Comparison of ENCODE assay signal across 19 mouse cellular contexts in genomic region chr19:17403175-17403574, GRCm38 (mm10). TPM values are rescaled to one million over a fixed set of nuclear protein-coding genes. Genes with fewer than 3 reads are reported as not detected.
DNase-seq lines count a peak whose midpoint lies in the region; ATAC-seq and TF ChIP-seq lines count a peak whose summit lies in the region.
"Had no signal": no experiment of that assay in that cellular context is flagged by ENCODE, and none has a peak within 500 bp of the region (broad histone marks: within the 10 kb centered on the region; RNA-seq: fewer than 3 reads in every experiment).

No protein-coding gene starts in this region.

- H3K4me2 ChIP-seq in liver, embryonic 13.5 days, result no peak overlapping the region
- H3K4me2 ChIP-seq in liver, embryonic 11.5 days, result no peak overlapping the region
- no peak overlapping the region for H3K4me2 ChIP-seq in intestine, embryonic 15.5 days (replicated peaks)
- no peak overlapping the region for H3K4me2 ChIP-seq in intestine, postnatal 0 days (replicated peaks; ENCODE audit: low read depth)
- H3K4me2 ChIP-seq: embryonic facial prominence, embryonic 12.5 days; forebrain, embryonic 13.5 days; forebrain, embryonic 15.5 days had no signal

- DNase-seq in liver, embryonic 13.5 days, result no peak
- DNase-seq in liver, embryonic 11.5 days (ENCODE audit: low spot score), result no peak
- DNase-seq in cerebellum, adult 18-20 months, result no peak
- DNase-seq in cerebellum, postnatal 36 days, result no peak
- DNase-seq in kidney, adult 8-10 months, result no peak
- DNase-seq: adrenal gland, adult 2 months; adrenal gland, postnatal 10 days; adrenal gland, postnatal 25 days; cerebellum, adult 11-12 months; cerebellum, adult 8-10 months; cerebellum, adult 9-11 months; cerebellum, postnatal 14 days; forebrain, postnatal 0 days had no signal

- no peak for TF ChIP-seq CTCF in intestine, postnatal 0 days (IDR thresholded peaks at IDR 0.05; ENCODE audit: low read depth)

- H3K27me3 ChIP-seq in liver, embryonic 13.5 days, result no peaks in the 10 kb centered on the region
- no peaks in the 10 kb centered on the region for H3K27me3 ChIP-seq in liver, embryonic 11.5 days (replicated peaks; ENCODE audit: control insufficient read depth, insufficient read depth, low read length)
- H3K27me3 ChIP-seq in intestine, embryonic 15.5 days (replicated peaks), result no peaks in the 10 kb centered on the region
- H3K27me3 ChIP-seq in intestine, postnatal 0 days (replicated peaks; ENCODE audit: control insufficient read depth, insufficient read depth, low read length), result no peaks in the 10 kb centered on the region
- H3K27me3 ChIP-seq: embryonic facial prominence, embryonic 12.5 days; forebrain, embryonic 13.5 days; forebrain, embryonic 15.5 days had no signal

- no peak overlapping the region for H3K9ac ChIP-seq in liver, embryonic 13.5 days
- H3K9ac ChIP-seq in liver, embryonic 11.5 days (ENCODE audit: low read depth, low read length), result no peak overlapping the region
- H3K9ac ChIP-seq in intestine, embryonic 15.5 days, result no peak overlapping the region
- no peak overlapping the region for H3K9ac ChIP-seq in intestine, postnatal 0 days (ENCODE audit: low read depth, low read length)
- H3K9ac ChIP-seq: embryonic facial prominence, embryonic 12.5 days; forebrain, embryonic 13.5 days; forebrain, embryonic 15.5 days; forebrain, postnatal 0 days had no signal

- H3K9me3 ChIP-seq in liver, embryonic 13.5 days (replicated peaks), result no peaks in the 10 kb centered on the region
- no peaks in the 10 kb centered on the region for H3K9me3 ChIP-seq in liver, embryonic 11.5 days (ENCODE audit: control insufficient read depth, low read length)
- no peaks in the 10 kb centered on the region for H3K9me3 ChIP-seq in intestine, embryonic 15.5 days
- H3K9me3 ChIP-seq in intestine, postnatal 0 days (ENCODE audit: control insufficient read depth), result no peaks in the 10 kb centered on the region
- H3K9me3 ChIP-seq: forebrain, embryonic 15.5 days had no signal

- 76% methylated on average over 4 of the region's 4 CpGs for WGBS in liver, embryonic 13.5 days (ENCODE audit: insufficient replicate concordance)
- WGBS in liver, embryonic 11.5 days, result 82% methylated on average over 4 of the region's 4 CpGs
- WGBS in intestine, embryonic 15.5 days, result 93% methylated on average over 4 of the region's 4 CpGs
- WGBS in intestine, postnatal 0 days, result 77% methylated on average over 4 of the region's 4 CpGs

- peaks cover 12% of the 10 kb centered on the region for H3K4me1 ChIP-seq in liver, embryonic 13.5 days (replicated peaks)
- H3K4me1 ChIP-seq in liver, embryonic 11.5 days (replicated peaks; ENCODE audit: control insufficient read depth, insufficient read depth, low read length), result no peaks in the 10 kb centered on the region
- no peaks in the 10 kb centered on the region for H3K4me1 ChIP-seq in intestine, embryonic 15.5 days (replicated peaks)
- H3K4me1 ChIP-seq in intestine, postnatal 0 days (replicated peaks; ENCODE audit: control insufficient read depth, insufficient read depth, low read length), result no peaks in the 10 kb centered on the region
- H3K4me1 ChIP-seq: embryonic facial prominence, embryonic 10.5 days; embryonic facial prominence, embryonic 12.5 days; forebrain, embryonic 13.5 days; forebrain, embryonic 15.5 days had no signal

- no peak overlapping the region for H3K4me3 ChIP-seq in liver, embryonic 13.5 days (replicated peaks)
- H3K4me3 ChIP-seq in liver, embryonic 11.5 days (ENCODE audit: low read depth, low read length), result no peak overlapping the region
- no peak overlapping the region for H3K4me3 ChIP-seq in intestine, embryonic 15.5 days (replicated peaks)
- no peak overlapping the region for H3K4me3 ChIP-seq in intestine, postnatal 0 days (ENCODE audit: low read depth, low read length)
- H3K4me3 ChIP-seq: embryonic facial prominence, embryonic 10.5 days; embryonic facial prominence, embryonic 12.5 days; forebrain, embryonic 13.5 days; forebrain, embryonic 15.5 days had no signal

- peak; percentile 28; the same call in 1 of the 2 replicates for ATAC-seq in liver, embryonic 13.5 days (ENCODE audit: low read depth)
- ATAC-seq in liver, embryonic 11.5 days (replicated peaks; ENCODE audit: low FRiP score), result no peak
- 0 out of 2 replicates have a peak, but pooled peaks have one; percentile 31 for ATAC-seq in intestine, embryonic 15.5 days
- ATAC-seq in intestine, postnatal 0 days, result peak; percentile 88
- ATAC-seq: forebrain, embryonic 13.5 days; forebrain, embryonic 15.5 days; forebrain, postnatal 0 days had no signal

- H3K27ac ChIP-seq in liver, embryonic 13.5 days, result no peak overlapping the region
- H3K27ac ChIP-seq in liver, embryonic 11.5 days (ENCODE audit: low read depth, low read length), result no peak overlapping the region
- no peak overlapping the region for H3K27ac ChIP-seq in intestine, embryonic 15.5 days
- H3K27ac ChIP-seq in intestine, postnatal 0 days (ENCODE audit: low read depth, low read length), result peak overlapping the region; percentile 79
- H3K27ac ChIP-seq: embryonic facial prominence, embryonic 10.5 days; embryonic facial prominence, embryonic 12.5 days; forebrain, embryonic 13.5 days; forebrain, embryonic 15.5 days had no signal

- peaks cover 26% of the 10 kb centered on the region for H3K36me3 ChIP-seq in liver, embryonic 13.5 days
- peaks cover 12% of the 10 kb centered on the region; the same call in 1 of the 2 replicates for H3K36me3 ChIP-seq in liver, embryonic 11.5 days (ENCODE audit: control insufficient read depth, insufficient read depth, low read length)
- 0 out of 2 replicates have a peak, but pooled peaks cover 7% of the 10 kb centered on the region for H3K36me3 ChIP-seq in intestine, embryonic 15.5 days
- H3K36me3 ChIP-seq in intestine, postnatal 0 days (ENCODE audit: control insufficient read depth, insufficient read depth), result peaks cover 25% of the 10 kb centered on the region

RNA-seq across cellular contexts. Expression of gene Rfk, which starts 9.3 kb away (rescaled TPM):
- 73.0 and 84.8 TPM in 2 replicates for polyA plus RNA-seq in liver, embryonic 13.5 days (2015; fragmentation: Nextera tagmentation; extraction: Ambion mirVana)
- 86.0 and 88.3 TPM in 2 replicates for polyA plus RNA-seq in liver, embryonic 11.5 days (2014; fragmentation: Nextera tagmentation; extraction: Ambion mirVana)
- 109 and 117 TPM in 2 replicates for polyA plus RNA-seq in intestine, embryonic 15.5 days (2015; fragmentation: Nextera tagmentation; extraction: Ambion mirVana)
- 484 and 527 TPM in 2 replicates for polyA plus RNA-seq in intestine, postnatal 0 days (2015; fragmentation: Nextera tagmentation; extraction: Ambion mirVana)

RNA-seq across cellular contexts. Expression of gene Gcnt1, which starts 30.5 kb away (rescaled TPM):
- polyA plus RNA-seq in liver, embryonic 13.5 days (2015; fragmentation: Nextera tagmentation; extraction: Ambion mirVana), result 17.9 and 25.0 TPM in 2 replicates
- polyA plus RNA-seq in liver, embryonic 11.5 days (2014; fragmentation: Nextera tagmentation; extraction: Ambion mirVana), result 26.0 and 28.8 TPM in 2 replicates
- polyA plus RNA-seq in intestine, embryonic 15.5 days (2015; fragmentation: Nextera tagmentation; extraction: Ambion mirVana), result 4.3 and 5.1 TPM in 2 replicates
- polyA plus RNA-seq in intestine, postnatal 0 days (2015; fragmentation: Nextera tagmentation; extraction: Ambion mirVana), result 1.1 and 1.4 TPM in 2 replicates
